Mouse (Mus musculus): ENCODE results near the gene Vgll4. TPM values are rescaled to one million over a fixed set of nuclear protein-coding genes. Genes with fewer than 3 reads are reported as not detected.

The Vgll4 gene
- polyA plus RNA-seq, 1 experiment from 2014 or later = 35.6 TPM

DNA sequence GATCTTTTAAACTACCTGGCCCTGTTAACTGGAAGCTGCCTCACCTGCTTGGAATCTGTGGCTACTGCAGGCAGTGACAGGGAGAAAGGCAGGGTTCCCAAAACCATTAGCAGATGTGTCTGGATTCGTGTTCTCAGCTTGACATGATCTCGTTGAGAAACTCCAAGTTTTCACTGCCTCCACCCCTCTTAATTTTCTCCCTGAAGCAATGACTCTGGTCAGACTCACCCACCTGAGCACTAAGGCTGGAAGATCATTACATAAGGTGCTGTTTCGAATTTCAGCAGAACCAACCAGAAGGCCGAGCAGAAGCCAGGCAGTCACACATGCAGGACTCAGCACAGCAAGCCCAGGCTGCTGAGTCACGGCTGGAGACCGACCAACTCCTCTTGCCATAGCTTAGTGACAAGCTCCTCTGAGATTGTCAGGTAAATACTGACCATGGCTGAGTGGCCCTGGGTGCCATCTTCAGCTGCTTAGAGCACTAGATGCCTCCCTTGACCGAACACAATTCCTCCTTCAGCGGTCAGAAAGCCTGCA is 35.6 kb upstream of the Vgll4 start:
- 89% methylated on average over 8 of the region's 8 CpGs for WGBS
- Histone ChIP-seq H3K9ac (replicated peaks; ENCODE audit: low read depth, low read length) (no peak overlapping the region), H3K4me3 (ENCODE audit: low read depth, low read length) (no peak overlapping the region), H3K27me3 (ENCODE audit: control insufficient read depth, insufficient read depth, low read length) (no peaks in the 10 kb centered on the region), H3K36me3 (ENCODE audit: control insufficient read depth, insufficient read depth, low read length) (no peaks in the 10 kb centered on the region; the same call in 1 of the 2 replicates), H3K4me1 (ENCODE audit: control insufficient read depth, insufficient read depth, low read length) (no peaks in the 10 kb centered on the region), H3K27ac (ENCODE audit: low read depth, low read length) (no peak overlapping the region), H3K4me2 (ENCODE audit: low read depth, low read length) (no peak overlapping the region), H3K9me3 (ENCODE audit: control insufficient read depth, low read length) (no peaks in the 10 kb centered on the region)
- no peak for ATAC-seq (ENCODE audit: low read depth)

DNA sequence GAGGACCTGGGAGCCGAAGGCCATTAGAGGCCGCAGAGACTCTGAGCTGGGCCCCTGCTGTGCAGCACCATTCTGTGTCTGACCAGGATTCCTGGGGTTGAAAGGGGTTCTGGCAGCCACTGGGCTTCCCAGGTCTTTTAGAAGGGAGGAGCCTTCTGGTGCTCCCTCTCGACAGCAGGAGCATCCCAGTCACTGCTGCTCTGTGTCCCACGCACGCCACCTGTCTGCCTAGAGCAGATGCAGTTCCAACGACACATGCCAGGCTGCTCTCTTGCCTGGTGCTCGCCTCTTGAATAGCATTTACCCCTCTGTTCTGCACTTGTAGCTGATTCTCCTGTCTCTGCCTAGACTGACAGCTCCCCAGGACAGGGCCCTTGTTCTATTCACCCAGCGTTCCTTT is 34.8 kb upstream of the Vgll4 start:
- no peak overlapping the region for H3K27ac ChIP-seq (ENCODE audit: low read depth, low read length)
- no peaks in the 10 kb centered on the region for H3K9me3 ChIP-seq (ENCODE audit: control insufficient read depth, low read length)
- H3K27me3 ChIP-seq (ENCODE audit: control insufficient read depth, insufficient read depth, low read length) = no peaks in the 10 kb centered on the region
- H3K36me3 ChIP-seq (ENCODE audit: control insufficient read depth, insufficient read depth, low read length) = no peaks in the 10 kb centered on the region; the same call in 1 of the 2 replicates
- 75% methylated on average over 8 of the region's 8 CpGs for WGBS
- H3K4me2 ChIP-seq (ENCODE audit: low read depth, low read length) = no peak overlapping the region
- H3K4me1 ChIP-seq (ENCODE audit: control insufficient read depth, insufficient read depth, low read length) = no peaks in the 10 kb centered on the region
- no peak overlapping the region for H3K4me3 ChIP-seq (ENCODE audit: low read depth, low read length)
- no peak overlapping the region for H3K9ac ChIP-seq (replicated peaks; ENCODE audit: low read depth, low read length)
- ATAC-seq (ENCODE audit: low read depth) = no peak

DNA sequence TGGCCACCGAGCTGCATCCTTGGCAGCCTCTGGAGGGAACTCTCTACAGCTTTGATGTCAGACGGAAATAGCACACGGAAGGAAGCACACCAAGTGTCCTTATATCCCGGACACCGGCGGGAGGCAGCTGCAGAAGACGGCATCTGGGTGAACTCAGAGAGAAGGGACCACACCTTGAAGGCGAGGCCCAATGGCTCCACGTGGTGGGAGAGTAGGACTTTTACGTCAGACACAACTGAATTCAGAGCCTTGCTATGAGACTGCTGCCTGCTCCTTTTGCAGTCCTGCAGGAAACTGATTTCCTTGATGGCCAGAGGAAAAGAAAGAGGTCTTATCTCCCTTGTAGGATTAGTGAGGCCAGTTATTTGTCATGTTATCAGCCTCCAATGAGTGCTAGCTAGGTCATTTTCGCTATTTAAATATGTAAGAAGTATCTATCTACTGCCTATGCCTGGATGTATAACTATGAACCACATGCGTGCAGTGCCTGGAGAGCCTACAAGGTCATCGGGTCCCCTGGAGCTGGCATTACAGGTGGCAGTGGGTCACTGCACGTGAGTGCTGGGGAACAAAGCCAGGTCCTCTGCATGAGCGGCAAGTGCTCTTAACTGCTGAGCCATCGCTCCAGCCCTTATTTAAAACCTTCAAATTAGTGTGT is 28.7 kb upstream of the Vgll4 start:
- ATAC-seq (ENCODE audit: low read depth) = no peak
- Histone ChIP-seq H3K4me2 (ENCODE audit: low read depth, low read length) (no peak overlapping the region), H3K4me1 (ENCODE audit: control insufficient read depth, insufficient read depth, low read length) (no peaks in the 10 kb centered on the region), H3K27ac (ENCODE audit: low read depth, low read length) (no peak overlapping the region), H3K27me3 (ENCODE audit: control insufficient read depth, insufficient read depth, low read length) (no peaks in the 10 kb centered on the region), H3K9ac (replicated peaks; ENCODE audit: low read depth, low read length) (no peak overlapping the region), H3K9me3 (ENCODE audit: control insufficient read depth, low read length) (no peaks in the 10 kb centered on the region), H3K4me3 (ENCODE audit: low read depth, low read length) (no peak overlapping the region), H3K36me3 (ENCODE audit: control insufficient read depth, insufficient read depth, low read length) (no peaks in the 10 kb centered on the region)
- 88% methylated on average over 16 of the region's 16 CpGs for WGBS

DNA sequence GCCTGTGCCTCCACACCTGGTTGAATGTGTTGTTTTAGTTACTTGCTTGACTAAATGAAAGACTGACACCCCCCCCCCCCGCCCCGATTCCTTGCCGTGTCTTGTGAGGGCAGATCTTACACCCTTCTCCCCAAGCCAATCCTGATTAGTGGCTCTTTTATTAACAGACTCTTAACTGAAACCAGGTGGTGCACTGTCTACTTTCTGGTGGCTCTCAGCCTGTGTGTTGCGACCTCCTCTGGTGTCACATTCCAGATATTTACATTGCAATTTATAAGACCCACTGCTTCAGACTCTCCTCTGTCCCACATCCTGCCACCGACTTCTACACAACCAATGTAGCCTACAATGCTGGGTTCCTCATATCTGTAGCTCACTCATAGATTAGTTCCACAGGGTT is 27.7 kb upstream of the Vgll4 start:
- no peaks in the 10 kb centered on the region for H3K4me1 ChIP-seq (ENCODE audit: control insufficient read depth, insufficient read depth, low read length)
- 85% methylated on average over 5 of the region's 5 CpGs for WGBS
- H3K9me3 ChIP-seq (ENCODE audit: control insufficient read depth, low read length) = no peaks in the 10 kb centered on the region
- H3K4me3 ChIP-seq (ENCODE audit: low read depth, low read length) = no peak overlapping the region
- no peak overlapping the region for H3K27ac ChIP-seq (ENCODE audit: low read depth, low read length)
- ATAC-seq (ENCODE audit: low read depth) = no peak
- H3K36me3 ChIP-seq (ENCODE audit: control insufficient read depth, insufficient read depth, low read length) = no peaks in the 10 kb centered on the region
- H3K9ac ChIP-seq (replicated peaks; ENCODE audit: low read depth, low read length) = no peak overlapping the region
- no peaks in the 10 kb centered on the region for H3K27me3 ChIP-seq (ENCODE audit: control insufficient read depth, insufficient read depth, low read length)
- H3K4me2 ChIP-seq (ENCODE audit: low read depth, low read length) = no peak overlapping the region

DNA sequence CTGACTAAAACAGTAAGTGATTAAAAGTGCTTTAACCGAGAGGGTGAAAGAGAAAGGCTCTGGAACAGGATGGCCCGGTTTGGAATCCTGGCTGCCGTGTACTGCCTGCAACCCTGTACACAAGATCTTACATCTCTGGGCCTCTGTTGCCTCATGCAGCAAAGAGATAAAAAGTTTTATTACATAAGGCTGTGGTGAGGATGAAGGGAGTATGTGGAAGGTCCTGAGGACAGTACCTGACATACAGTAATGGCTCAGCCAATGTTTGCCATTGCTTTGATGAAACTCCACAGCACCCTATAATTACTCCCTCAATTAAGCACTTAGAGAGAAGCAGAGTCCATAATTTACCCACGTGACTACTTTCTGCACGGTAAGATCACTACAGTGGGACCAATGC is 27.1 kb upstream of the Vgll4 start:
- no peak for ATAC-seq (ENCODE audit: low read depth)
- 72% methylated on average over 5 of the region's 5 CpGs for WGBS
- Histone ChIP-seq H3K9ac (replicated peaks; ENCODE audit: low read depth, low read length) (no peak overlapping the region), H3K9me3 (ENCODE audit: control insufficient read depth, low read length) (no peaks in the 10 kb centered on the region), H3K4me2 (ENCODE audit: low read depth, low read length) (no peak overlapping the region), H3K27me3 (ENCODE audit: control insufficient read depth, insufficient read depth, low read length) (no peaks in the 10 kb centered on the region), H3K27ac (ENCODE audit: low read depth, low read length) (no peak overlapping the region), H3K4me1 (ENCODE audit: control insufficient read depth, insufficient read depth, low read length) (no peaks in the 10 kb centered on the region), H3K4me3 (ENCODE audit: low read depth, low read length) (no peak overlapping the region), H3K36me3 (ENCODE audit: control insufficient read depth, insufficient read depth, low read length) (no peaks in the 10 kb centered on the region)

DNA sequence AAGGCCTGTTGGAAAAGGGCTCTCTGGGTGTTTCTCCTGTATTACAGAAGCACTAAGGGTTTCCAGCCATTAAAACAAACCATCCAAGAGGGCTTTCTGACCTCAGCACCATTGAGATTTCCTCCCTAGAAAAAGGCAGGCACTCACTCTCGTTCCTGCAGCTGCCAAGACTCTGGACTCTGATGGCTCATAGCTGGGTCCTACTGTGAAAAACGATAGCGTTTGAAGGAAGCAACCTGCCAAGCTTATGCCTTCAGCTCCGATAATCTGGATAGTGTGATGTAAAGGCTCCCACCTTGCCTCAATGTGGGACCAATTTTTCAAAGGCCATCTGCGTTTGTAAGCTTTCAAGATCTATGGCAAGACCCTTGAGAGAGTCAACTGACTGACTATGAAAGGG is 24.3 kb upstream of the Vgll4 start:
- H3K4me3 ChIP-seq (ENCODE audit: low read depth, low read length) = no peak overlapping the region
- no peak overlapping the region for H3K4me2 ChIP-seq (ENCODE audit: low read depth, low read length)
- no peaks in the 10 kb centered on the region for H3K27me3 ChIP-seq (ENCODE audit: control insufficient read depth, insufficient read depth, low read length)
- H3K36me3 ChIP-seq (ENCODE audit: control insufficient read depth, insufficient read depth, low read length) = no peaks in the 10 kb centered on the region
- no peak overlapping the region for H3K27ac ChIP-seq (ENCODE audit: low read depth, low read length)
- H3K9ac ChIP-seq (replicated peaks; ENCODE audit: low read depth, low read length) = no peak overlapping the region
- 91% methylated on average over 5 of the region's 5 CpGs for WGBS
- ATAC-seq (ENCODE audit: low read depth) = no peak
- H3K9me3 ChIP-seq (ENCODE audit: control insufficient read depth, low read length) = no peaks in the 10 kb centered on the region
- no peaks in the 10 kb centered on the region for H3K4me1 ChIP-seq (ENCODE audit: control insufficient read depth, insufficient read depth, low read length)

DNA sequence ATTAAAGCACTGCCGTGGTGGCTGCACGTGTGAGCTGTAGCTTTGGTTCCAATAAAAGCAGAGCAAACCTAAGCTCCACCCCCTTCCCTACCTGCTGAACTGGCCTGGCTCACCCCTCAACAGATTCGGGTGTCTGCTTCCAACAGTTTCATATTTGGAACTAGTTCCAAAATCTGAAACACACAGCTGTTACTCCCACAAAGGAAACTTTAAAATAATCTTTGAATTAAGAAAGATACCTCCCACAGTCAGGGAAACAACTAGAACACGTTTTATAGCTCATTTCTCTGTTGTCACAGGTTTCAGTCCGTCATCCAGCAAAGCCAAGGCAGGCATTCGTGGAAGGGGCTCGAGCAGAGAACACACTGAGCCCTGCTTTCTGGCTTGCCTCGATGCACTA is 23.9 kb upstream of the Vgll4 start:
- H3K4me3 ChIP-seq (ENCODE audit: low read depth, low read length) = no peak overlapping the region
- H3K27me3 ChIP-seq (ENCODE audit: control insufficient read depth, insufficient read depth, low read length) = no peaks in the 10 kb centered on the region
- H3K36me3 ChIP-seq (ENCODE audit: control insufficient read depth, insufficient read depth, low read length) = no peaks in the 10 kb centered on the region
- 79% methylated on average over 8 of the region's 8 CpGs for WGBS
- H3K4me2 ChIP-seq (ENCODE audit: low read depth, low read length) = no peak overlapping the region
- H3K4me1 ChIP-seq (ENCODE audit: control insufficient read depth, insufficient read depth, low read length) = no peaks in the 10 kb centered on the region
- H3K9me3 ChIP-seq (ENCODE audit: control insufficient read depth, low read length) = no peaks in the 10 kb centered on the region
- ATAC-seq (ENCODE audit: low read depth) = no peak
- no peak overlapping the region for H3K27ac ChIP-seq (ENCODE audit: low read depth, low read length)
- no peak overlapping the region for H3K9ac ChIP-seq (replicated peaks; ENCODE audit: low read depth, low read length)

DNA sequence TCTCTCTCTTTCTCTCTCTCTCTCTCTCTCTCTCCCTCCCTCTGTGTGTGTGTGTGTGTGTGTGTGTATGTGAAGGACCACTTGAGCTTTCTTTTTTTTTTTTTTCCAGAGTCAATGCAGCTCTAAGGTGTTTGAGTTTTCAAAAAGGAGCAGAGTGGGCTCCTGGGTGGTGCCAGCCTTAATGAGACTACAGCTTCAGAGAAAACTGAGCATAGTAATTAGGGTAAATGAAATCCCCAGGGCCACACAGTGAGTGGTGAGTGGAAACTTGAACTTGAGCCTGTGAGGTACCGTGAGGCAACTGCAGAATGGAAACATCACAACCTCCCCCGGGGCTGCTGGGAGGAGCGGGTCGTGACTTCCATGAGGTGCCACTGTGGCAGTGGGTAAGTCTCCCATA is 22.1 kb upstream of the Vgll4 start:
- no peaks in the 10 kb centered on the region for H3K4me1 ChIP-seq (ENCODE audit: control insufficient read depth, insufficient read depth, low read length)
- H3K9me3 ChIP-seq (ENCODE audit: control insufficient read depth, low read length) = no peaks in the 10 kb centered on the region
- no peak for ATAC-seq (ENCODE audit: low read depth)
- 90% methylated on average over 4 of the region's 4 CpGs for WGBS
- no peaks in the 10 kb centered on the region for H3K36me3 ChIP-seq (ENCODE audit: control insufficient read depth, insufficient read depth, low read length)
- H3K27me3 ChIP-seq (ENCODE audit: control insufficient read depth, insufficient read depth, low read length) = no peaks in the 10 kb centered on the region
- no peak overlapping the region for H3K4me3 ChIP-seq (ENCODE audit: low read depth, low read length)
- no peak overlapping the region for H3K27ac ChIP-seq (ENCODE audit: low read depth, low read length)
- H3K4me2 ChIP-seq (ENCODE audit: low read depth, low read length) = no peak overlapping the region
- H3K9ac ChIP-seq (replicated peaks; ENCODE audit: low read depth, low read length) = no peak overlapping the region

DNA sequence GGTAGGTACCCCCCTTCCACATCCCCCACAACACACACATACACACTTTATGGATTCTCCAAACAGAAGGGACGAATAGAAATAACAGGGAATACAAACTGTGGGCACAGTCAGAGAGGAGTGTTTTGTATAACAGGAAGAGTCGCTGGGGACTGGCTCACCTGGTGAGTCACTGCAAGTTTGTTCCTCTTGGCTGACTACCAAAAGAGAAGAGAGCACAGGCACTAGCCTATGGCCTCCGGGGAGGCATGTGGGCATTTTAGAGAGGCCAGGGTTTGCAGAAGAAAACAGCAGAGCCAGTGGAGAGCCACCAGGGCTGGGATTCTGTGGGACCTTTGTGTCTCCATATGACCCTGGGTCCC is 18.8 kb upstream of the Vgll4 start:
- no peak overlapping the region for H3K4me3 ChIP-seq (ENCODE audit: low read depth, low read length)
- no peak overlapping the region for H3K9ac ChIP-seq (replicated peaks; ENCODE audit: low read depth, low read length)
- WGBS = 68% methylated on average over 3 of the region's 3 CpGs
- no peaks in the 10 kb centered on the region for H3K9me3 ChIP-seq (ENCODE audit: control insufficient read depth, low read length)
- no peak overlapping the region for H3K4me2 ChIP-seq (ENCODE audit: low read depth, low read length)
- no peak overlapping the region for H3K27ac ChIP-seq (ENCODE audit: low read depth, low read length)
- no peak for ATAC-seq (ENCODE audit: low read depth)
- no peaks in the 10 kb centered on the region for H3K27me3 ChIP-seq (ENCODE audit: control insufficient read depth, insufficient read depth, low read length)
- no peaks in the 10 kb centered on the region for H3K36me3 ChIP-seq (ENCODE audit: control insufficient read depth, insufficient read depth, low read length)
- no peaks in the 10 kb centered on the region for H3K4me1 ChIP-seq (ENCODE audit: control insufficient read depth, insufficient read depth, low read length)

Data from neural tube, embryonic 14.5 days (tissue).